In the genomic region with DNA sequence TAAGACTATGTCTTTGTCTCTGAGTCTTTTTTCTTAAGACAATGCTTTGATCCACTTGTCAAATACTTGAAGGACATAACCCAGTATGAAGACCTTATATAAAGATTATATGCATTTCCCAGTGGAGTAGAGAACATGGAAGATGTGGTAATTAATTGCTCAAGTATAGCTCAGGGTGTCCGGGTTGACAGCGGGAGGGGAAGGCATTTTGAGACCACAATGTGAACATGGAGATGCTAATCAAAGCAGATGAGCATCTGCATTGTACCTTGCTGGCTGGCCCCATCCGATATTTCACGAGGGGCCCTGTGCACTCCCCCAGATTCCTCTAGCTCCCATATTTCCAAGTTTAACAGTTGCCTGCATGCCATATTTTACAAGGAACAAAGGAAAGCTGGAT, we compare ENCODE assay signal across 16 mouse cellular contexts.
"Had no signal": no experiment of that assay in that cellular context is flagged by ENCODE, and none has a peak within 500 bp of the region (broad histone marks: within the 10 kb centered on the region; RNA-seq: fewer than 3 reads in every experiment).

No protein-coding gene starts in this region.

- ATAC-seq: intestine, postnatal 0 days; lung, postnatal 0 days had no signal

- H3K9ac ChIP-seq: liver, embryonic 15.5 days; neural tube, embryonic 15.5 days; stomach, embryonic 15.5 days had no signal

- H3K27ac ChIP-seq: left cerebral cortex, adult 2 months; limb, embryonic 10.5 days; liver, embryonic 15.5 days; neural tube, embryonic 15.5 days; stomach, embryonic 15.5 days had no signal

- H3K4me3 ChIP-seq: left cerebral cortex, adult 2 months; limb, embryonic 10.5 days; liver, embryonic 15.5 days; myocyte; neural tube, embryonic 15.5 days; stomach, embryonic 15.5 days had no signal

- H3K9me3 ChIP-seq: limb, embryonic 10.5 days; liver, embryonic 15.5 days; neural tube, embryonic 15.5 days; stomach, embryonic 15.5 days had no signal

- H3K4me2 ChIP-seq: liver, embryonic 11.5 days; liver, embryonic 15.5 days; neural tube, embryonic 15.5 days; stomach, embryonic 15.5 days had no signal

- H3K4me1 ChIP-seq: limb, embryonic 10.5 days; liver, embryonic 15.5 days; neural tube, embryonic 15.5 days; stomach, embryonic 15.5 days had no signal

- H3K27me3 ChIP-seq: liver, embryonic 15.5 days; neural tube, embryonic 15.5 days; stomach, embryonic 15.5 days had no signal

- DNase-seq: kidney, adult 8-10 months; kidney, postnatal 25 days; lung, adult 2 months; lung, postnatal 4 days; right cerebral cortex, postnatal 4 days; thymus, adult 2 months; thymus, postnatal 25 days had no signal

- H3K36me3 ChIP-seq: limb, embryonic 10.5 days; liver, embryonic 15.5 days; neural tube, embryonic 15.5 days; stomach, embryonic 15.5 days had no signal
